Mouse (Mus musculus) gastrocnemius, postnatal 14 days (tissue): ENCODE measurements at regions not wholly inside any gene's neighbourhood (a gene's known extent, or its start where the extent isn't known, plus 50 kb on each side); places are given as distances from the start of the nearest gene placed in this dataset.
"Not testable (repeated sequence)": the region's sequence is repeated elsewhere in the genome, so short reads cannot be mapped to it uniquely, and the experiment has no call there.

Source experiments
- DNase-seq: peaks from one replicate; pipeline ENCODE4 v3.0.0; 2021; ENCODE audit warnings: mixed read lengths
- intact Hi-C: fragments of 180-260 bp; cut with DNase I; formaldehyde crosslinking; loops from one replicate; pipeline ENCODE4 v1.15.1; 2025; ENCODE audit warnings: low total_unique reads

DNA sequence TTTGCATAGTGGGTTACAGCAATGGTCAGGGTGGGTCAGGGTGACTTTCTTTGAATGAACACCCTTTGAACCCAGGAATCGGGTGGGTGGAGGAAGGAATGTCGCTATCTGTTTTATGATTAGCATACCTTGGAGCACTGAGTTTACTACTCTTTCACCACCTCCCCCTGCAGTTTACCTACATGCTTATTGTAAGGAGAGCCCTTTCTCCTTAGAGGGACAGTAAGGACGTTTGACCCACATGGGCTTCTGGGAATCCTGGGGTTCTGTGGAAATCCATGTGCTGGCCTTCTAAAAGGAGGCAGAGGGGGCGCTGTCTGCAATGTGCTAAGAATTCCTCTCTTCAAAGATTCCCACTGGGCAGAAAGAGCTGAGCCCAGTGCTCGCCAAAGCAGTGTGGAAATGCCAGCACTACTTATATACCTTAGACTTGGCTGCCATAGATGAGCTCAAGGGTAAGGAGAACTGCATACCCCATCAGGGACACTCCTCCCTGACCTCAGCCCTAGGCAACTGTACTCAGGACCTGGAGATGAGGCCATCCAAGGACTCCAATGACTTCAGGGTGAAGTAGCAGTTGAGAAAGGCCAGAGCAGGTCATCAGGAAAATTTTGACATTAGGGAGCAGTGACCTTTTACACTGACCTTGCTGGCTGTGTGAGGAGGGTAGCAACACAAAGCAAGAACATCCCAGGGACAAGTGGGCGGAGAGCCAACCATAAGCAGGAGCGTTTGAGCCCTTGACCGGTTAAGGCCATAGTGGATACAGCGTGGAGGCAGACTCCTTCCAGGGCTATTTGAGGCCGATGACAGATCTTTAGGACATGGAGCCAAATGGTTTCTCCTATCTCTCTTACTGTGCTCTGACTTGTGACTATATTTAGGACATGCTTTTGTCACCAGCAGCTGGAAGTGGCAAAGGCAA lies 133.2 kb downstream of the Tcp10c start:
- intact Hi-C loops: no loop called here
- peak; percentile 20 for DNase-seq

DNA sequence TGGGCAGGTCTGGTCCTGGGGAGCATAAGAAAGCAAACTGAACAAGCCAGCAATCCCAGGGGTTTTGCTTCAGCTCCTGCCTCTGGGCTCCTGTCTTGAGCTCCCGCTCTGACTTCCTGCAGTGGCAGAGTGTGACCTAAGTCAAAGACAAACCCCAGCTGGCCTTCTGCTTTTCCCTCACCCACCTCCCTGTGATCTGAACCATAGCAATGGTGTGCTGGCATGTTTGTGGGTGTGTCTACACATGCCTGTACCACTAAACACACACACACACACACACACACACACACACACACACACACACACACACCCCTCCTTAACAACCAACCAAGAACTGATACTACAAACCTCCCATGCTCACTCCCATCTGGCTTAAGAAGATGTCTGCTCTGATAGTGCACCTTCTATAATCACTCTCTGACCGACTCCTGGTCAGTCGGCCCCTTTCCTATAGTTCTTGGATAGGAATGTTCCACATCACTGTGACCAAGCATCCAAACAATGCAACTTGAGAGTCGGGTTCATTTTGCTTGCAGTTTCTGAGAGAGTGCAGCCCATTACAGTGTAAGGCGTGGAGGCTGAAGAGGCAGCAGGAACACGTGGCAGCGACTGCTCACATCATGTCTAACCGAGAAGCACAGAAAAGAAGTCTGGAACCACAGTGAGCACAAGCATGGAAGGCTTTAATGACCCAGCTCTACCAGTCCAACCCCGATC lies 134.4 kb downstream of the Tcp10c start:
- no peak for DNase-seq
- intact Hi-C loops: no loop called here

DNA sequence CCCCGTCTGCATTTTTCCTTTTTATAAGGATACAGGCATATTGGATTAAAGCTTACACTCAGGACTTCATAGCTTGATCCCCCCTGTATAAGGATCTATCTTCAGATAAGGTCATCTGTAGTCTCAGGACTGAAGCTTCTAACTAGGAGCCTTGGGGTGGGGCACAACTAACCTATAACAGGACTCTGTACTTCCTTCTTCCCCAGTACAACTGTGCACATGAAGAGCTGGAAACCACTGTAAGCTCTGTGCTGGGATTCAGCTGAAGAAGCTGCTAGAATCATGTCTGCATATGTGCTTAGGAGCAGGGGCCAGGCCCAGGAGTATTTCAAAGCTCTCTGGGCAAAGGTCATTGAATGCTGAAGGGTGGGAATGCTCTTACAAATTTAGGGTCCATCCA lies 137.9 kb downstream of the Tcp10c start:
- DNase-seq, intact Hi-C loops: not testable (repeated sequence)

DNA sequence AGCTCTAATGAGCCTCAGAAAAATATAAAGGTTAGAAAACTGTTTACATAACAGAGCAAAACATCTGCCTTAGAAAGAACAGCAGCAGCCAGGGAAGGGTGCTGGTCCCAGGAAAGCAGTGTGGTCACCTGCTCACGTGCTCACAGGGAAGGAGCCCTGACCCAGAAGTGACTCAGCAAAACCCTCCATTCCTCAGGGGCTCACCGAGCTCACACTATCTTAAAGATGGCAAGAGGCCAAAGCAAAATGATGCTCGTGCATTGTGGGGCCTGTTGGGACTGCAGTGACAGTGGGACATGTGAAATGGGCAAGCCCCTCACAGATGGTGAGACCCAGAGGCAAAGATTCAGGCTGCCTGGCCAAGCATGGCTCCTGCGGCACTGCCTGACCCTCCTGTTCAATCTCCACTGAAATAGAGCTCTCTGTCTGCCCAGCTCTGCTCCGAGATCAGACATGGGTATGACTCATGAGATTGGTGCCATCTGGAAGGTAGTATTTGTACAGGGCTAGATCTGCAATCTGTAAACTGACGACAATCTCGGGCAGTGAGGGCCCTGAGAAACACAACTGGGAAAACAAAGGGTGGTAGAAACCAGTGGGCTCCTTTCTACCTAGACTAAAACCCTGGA lies 138.4 kb downstream of the Tcp10c start:
- DNase-seq, intact Hi-C loops: not testable (repeated sequence)

DNA sequence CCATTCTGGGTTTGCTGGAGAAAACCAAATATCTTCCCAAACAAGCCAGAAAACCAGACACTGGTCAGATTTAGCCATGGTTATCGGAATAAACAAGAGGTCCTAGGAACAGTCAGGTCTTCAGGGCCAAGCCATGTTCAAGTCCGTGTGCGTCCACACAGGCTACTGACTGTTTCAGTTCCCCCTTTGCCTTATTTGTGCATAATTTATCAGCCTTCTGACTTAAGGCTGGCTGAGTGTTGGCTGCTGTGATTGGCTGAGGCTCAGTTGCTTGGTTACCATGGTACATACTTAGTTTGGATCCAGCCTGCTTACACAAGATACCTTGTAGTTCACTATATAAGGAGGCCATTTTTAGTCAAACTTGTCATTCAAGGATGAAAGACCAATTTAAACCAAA lies 139.5 kb downstream of the Tcp10c start:
- intact Hi-C loops, DNase-seq: not testable (repeated sequence)

DNA sequence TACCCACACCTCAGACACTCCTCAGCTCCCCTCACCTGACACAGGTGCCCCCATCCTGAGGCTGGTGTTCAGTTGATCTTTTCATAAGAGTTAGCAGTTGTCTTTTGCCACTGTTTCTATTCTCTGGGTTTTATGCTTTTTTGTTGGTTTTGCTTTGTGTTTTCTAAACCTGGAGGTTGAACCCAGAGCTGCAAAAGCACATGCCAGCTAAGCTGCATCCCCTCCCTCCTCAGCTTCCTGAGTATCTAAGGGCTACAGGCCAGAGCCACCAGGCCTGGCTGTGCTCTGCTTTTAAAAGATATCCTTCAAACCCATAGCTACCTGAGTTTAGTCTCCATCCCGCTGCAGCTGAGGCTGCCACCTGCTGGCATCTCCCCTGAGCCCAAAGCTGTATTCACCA lies 140.1 kb downstream of the Tcp10c start:
- DNase-seq, intact Hi-C loops: not testable (repeated sequence)

DNA sequence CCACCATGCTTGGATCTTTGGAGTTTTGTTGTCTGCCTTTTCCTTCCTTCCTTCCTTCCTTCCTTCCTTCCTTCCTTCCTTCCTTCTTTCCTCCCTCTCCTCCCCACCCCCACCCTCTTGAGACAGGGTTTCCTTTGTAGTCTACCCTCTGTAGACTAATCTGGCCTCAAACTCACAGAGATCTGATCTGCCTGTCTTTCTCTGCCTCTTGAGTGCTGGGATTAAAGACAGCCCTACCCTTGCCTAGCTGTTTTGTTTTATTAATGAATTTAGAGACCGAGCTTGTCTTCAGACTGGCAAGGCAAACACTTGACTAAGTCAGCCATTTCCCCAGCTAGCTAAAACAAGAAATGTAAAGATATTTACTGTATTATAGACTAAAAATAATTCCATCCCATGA lies 150.0 kb downstream of the Tcp10c start:
- intact Hi-C loops, DNase-seq: not testable (repeated sequence)

DNA sequence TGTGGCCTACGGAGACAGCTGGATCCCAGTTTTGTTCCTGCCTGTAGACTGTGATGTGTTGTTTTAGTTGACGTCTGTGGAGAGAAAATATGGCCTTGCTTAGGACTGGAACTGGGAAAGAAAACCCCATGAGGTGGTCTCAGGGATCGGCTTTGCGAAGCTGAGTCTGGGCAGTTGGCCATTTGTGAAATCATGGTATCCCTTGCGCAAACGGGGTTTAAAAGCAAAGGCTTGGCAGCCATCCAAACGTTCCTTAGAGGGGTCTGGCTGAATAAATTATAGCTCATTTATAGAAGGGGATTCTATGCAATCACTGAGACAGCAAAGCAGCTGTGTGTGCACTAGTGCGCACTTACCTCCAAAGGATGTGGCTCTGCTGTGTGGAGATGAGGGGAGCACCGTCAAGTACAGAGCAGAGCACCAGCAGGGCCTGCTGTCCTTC lies 150.5 kb downstream of the Tcp10c start:
- intact Hi-C loops, DNase-seq: not testable (repeated sequence)

DNA sequence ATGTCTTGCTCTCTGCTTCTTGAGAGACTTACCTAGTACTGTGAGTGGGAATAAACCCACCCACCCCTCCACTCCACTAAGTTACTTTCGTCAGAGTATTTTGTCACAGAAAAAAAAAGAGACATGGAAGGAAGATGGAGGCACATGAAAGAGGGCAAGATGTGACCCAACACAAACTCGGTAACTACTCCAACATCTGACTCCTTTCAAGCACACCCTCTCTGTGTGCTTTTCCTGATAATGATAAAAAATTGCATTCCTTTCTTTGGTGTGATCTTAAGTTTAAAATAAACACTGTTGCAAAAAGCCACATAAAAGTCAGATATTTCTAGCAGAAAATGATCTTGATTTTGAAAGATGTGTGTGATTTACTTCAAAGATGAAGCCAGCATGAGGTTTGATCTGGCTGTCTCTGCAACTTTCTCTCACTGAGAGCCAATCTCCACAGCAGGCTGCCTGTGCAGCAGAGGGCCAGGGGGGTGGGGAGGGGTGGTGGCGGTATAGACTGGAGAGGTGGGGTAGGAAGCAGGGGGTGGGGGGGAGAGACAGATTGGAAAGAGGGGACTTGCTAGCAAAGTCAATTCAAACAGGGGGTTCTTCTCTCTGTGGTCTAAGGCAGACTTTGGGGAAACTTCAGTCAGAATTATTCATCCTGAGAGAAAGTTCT lies 153.2 kb downstream of the Tcp10c start:
- DNase-seq, intact Hi-C loops: not testable (repeated sequence)

DNA sequence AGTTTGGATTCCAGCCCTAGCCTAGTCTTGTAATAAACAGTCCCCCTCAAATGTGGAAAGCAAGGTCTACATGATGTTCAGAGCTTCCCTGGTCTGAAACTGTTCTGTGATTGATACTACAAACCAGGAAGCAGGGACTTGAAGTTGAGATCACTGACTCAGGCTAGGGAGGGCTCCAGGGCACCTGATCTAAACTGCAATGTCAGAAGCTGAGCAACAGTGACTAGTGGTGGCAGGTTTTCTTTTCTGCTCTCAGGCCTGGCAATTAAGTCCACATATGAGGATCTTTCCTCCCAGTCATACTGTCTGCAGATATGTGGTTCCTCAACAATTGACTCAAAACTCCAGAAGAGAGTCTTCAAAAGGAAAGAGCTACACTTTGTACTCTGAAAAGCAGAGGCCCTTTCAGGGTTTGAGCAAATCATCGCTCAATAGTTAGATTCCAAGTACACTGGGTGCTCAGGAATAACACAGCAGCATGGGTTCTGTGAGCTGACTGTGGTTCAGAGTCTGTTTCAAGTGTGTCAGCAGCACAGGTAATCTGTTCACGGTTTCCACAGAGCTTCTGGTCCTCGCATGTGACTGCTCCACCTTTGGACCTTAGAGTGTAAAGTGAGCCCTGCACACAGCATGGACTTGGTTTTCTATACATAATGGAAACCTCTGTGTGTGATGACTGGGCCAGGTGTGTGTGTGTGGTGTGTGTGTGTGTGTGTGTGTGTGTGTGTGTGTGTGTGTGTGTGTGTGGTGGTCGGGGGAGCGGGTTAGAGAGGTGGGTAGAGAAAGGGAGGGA lies 165.2 kb downstream of the Tcp10c start:
- DNase-seq, intact Hi-C loops: not testable (repeated sequence)

DNA sequence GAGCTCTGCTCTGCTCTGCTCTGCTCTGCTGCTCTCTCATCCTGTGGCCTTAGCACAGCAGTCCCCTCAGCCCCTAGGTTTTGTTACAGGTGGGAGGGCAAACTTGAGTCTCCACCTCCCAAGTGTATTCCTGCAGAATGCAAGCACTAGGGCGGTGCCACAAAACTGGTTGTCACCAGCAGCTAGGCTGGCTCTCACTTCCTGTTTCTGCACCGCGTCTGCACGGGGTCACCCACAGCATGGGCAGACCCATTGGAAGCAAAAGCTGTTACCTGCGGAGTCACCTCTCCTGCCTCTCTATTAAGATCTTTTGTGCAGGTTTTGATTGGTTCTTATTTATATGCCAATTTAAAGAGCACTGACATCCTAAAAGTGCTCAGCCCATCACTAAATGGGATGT lies 178.2 kb downstream of the Tcp10c start:
- DNase-seq, intact Hi-C loops: not testable (repeated sequence)

DNA sequence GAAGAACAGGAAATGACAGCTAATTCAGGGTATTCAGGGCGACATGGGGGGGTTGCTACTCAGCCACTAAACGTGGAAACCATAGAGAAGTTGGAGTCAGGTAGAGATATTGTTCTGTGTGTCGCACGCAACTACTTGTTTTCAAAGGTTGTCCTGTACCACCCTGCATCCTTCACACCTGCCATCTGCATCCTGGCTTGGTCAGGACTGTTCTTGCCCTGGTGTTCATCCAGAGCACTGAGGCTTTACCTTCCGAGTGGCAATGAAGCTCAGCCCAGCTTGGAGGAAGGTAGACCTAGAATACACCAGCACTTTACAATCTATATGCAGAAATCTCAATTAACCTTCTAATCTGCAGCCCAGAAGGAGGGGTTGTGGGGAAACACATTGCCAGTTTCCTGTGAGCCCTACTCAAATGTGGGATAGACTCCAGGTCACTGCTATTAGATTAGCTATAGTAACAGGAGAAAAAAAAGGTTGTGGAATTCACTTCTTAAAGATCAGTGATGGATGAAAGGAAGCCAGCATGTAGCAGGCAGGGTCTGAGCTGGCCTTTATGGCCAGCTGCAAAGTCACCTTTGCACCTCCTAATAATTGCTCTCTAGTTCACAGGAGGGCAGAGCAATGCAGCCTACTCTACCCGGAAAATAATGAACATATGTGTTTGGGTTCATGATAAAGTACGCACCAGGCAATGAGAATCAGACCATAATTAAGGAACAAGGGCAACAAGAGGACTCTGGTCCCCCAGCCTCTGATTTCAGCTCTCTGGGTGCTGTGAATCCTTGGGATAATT lies 186.3 kb downstream of the Tcp10c start:
- intact Hi-C loops: no loop called here
- no peak for DNase-seq

DNA sequence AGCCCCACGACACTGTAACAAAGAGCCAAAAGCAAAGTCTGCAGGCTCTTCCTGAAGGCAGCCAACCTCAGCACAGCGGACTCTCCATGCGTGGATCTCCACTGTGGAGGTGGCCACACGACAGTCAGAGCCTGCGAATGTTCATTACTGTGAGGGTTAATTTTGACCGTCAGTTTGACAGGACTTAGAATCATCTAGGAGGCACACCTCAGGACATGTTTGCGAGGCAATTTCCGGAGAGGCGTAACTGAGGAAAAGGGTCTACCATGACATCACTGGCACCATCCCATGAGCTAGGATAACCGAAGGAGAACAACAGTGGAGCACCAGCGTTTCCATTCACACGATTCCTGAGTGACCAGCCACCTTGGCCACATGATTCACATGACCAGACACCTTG lies 186.9 kb downstream of the Tcp10c start:
- intact Hi-C loops: no loop called here
- DNase-seq: no peak

DNA sequence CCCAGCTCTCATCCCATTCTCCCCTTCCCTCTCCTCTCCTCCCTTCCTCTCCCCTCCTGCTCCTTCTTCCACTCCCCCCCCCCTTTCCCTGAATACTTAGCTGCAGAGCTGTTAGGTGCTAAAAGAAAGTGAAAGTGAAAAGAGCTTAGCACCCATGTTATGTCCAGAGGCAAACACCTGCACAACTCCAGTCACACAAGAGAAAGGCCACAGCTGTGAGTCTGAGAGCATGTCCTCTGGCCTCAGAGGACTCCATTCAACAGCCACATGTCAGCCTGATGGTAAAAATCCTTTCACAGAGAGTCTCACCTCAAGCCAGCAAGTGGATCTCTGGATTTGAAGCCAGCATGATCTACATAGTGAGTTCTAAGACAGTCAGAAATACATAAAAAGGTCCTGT lies 187.9 kb downstream of the Tcp10c start:
- DNase-seq: no peak
- intact Hi-C loops: no loop called here

DNA sequence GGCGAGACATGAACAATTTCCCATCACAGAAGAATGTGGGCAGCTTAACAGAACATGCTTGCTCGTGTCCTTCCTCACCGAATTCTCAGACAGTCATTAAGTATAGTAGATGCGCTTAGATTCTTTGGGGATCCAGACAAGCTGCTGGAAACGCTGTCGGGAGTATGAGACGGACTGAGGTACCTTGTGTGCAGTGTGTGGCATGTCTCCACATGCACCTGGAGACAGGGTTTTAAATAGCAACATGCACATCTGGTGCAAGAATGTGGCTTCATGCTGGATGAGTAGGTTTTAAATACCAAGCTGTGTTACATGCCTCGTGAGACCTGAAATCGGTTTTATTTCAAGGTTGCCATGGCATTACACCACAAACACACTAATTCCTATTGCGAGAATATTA lies 188.5 kb downstream of the Tcp10c start:
- DNase-seq: no peak
- intact Hi-C loops: no loop called here

DNA sequence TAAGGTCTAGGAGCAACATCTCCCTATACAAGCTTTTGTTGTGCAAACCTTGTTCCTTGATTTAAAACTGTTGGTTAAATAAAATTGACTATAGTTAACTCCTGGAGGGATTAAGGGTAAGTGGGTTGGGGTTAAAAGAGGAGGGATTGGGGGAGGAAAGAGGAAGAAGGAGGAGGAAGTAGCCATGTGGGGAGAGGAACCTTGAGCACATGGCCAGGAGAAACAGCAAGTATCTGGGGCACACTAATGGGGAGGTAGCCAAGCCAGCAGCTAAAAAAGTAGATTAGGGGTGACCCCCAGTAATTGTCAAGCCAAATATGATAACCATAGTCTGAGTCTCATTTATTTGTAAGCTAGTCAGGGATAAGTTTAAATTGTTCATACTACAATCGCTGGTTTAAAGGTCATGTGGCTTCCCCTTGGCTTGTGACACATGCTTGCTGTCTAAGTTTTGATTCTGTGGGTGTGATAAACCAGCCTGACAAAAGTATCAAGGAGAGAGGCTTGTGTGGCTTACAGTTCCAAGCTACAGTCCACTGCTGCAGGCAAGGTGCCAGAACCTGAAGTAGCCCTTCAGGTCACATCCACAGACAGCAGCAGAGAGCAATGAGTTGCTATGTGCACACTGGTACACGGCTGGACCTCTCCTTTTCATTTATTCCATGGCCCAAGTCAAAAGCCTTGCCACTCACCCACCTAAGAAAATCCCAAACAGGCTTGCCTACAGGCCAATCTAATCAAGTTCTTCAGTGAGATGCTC lies 189.8 kb downstream of the Tcp10c start:
- intact Hi-C loops: no loop called here

DNA sequence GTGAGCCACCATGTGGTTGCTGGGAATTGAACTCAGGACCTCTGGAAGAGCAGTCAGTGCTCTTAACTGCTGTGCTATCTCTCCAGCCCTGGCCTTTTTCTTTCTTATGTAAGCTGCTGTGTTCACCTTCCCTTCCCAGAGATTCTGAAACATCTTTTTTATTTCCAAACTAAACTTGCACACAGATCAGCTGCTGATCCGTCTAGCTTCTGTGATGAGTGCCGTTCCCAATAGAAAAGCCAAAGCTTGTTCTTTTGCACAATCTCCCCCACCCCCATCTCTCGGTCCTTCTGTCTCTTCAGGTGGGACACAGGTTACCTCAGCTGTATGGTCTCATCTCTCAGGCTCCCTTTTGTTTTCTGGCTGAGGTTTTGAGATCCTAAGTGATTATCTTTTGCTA lies 191.9 kb downstream of the Tcp10c start:
- DNase-seq: no peak
- intact Hi-C loops: no loop called here

More for the DNA sequence above, 189.8 kb downstream of the Tcp10c start:
- DNase-seq: no peak
